Mouse (Mus musculus) retina, postnatal 1 day (tissue): ENCODE results near the gene Lsm10.
A peak's percentile ranks its signal among the peaks of the same experiment; 100 is the strongest.
"Not testable (repeated sequence)": the region's sequence is repeated elsewhere in the genome, so short reads cannot be mapped to it uniquely, and the experiment has no call there.

ENCODE experiments used
- DNase-seq: peaks from one replicate; pipeline ENCODE4 v3.0.0-alpha.2; 2012

Lsm10 gene

DNA sequence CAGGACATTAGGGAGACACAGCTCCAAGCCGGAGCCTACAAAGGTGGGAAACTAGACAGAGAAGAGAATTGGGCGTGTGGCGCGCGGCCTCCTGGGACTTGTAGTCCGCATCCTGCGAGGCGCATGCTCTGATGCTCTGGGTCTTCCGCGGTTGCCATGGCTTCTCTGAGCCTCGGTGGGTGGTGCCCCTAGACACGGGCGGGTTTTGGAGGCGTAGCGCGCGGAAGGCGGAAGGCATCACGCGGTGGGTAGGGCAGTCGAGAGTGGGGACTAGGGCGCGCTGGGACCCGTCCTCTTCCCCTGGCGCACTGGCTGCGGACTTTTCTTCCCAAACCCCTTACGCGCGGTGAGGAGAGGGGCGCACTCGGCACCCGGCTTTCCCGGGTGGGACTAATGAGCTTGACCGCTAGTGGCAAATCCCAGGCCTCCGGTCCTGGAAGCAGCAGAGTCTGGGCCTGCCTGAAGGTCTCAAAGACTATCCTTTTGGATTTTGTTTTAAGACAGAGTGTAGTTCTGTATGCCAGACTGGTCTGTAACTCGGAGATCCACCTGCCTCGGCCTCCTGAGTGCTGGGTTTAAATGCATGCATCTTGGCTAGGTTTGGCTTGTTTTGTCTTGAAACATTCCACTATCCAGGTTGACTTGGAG lies at the start of gene Lsm10:
TSS of gene Lsm10 (plus strand) at position 160 of the 648 bp plus-strand sequence.
- DNase-seq, result peak; percentile 97

DNA sequence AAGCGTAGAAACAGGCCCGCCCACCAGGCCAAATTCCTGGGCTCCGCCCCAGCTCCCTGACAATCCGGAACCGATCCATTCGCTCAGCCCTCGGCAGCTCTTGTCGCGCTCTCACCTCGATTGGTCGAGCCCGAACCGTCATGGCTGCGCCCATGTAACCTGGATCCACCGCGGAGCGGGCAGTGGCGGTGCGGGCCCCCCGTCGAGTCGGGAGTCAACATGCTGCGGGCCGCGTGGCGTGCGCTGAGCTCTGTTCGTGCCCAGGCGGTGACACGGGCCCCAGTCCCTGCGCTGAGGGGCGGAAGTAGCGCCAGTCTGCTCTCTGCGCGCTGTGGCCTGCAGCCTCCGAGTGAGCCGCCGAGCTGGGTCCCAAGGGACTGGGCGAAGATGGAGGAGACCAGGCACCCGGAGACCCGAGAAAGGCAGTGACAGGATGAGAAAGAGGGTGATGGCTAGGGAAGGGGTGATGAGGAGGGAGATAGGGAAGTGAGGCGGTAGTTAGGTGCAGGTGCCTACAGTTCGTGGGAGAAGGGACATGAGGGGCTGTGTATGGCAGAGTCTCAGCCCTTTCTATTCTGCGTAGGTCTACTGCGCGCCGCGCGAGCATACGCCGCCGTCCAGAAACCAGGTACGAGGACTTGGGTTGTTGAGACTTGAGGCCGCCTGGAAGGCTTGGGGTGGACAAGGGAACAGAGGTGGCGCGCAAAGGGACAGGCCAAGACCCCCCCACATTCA lies 49.4 kb upstream of the Lsm10 start, which contains the start of gene Mrps15:
TSS of gene Mrps15 (plus strand) at position 75 of the 735 bp plus-strand sequence.
- DNase-seq, result peak; percentile 92

DNA sequence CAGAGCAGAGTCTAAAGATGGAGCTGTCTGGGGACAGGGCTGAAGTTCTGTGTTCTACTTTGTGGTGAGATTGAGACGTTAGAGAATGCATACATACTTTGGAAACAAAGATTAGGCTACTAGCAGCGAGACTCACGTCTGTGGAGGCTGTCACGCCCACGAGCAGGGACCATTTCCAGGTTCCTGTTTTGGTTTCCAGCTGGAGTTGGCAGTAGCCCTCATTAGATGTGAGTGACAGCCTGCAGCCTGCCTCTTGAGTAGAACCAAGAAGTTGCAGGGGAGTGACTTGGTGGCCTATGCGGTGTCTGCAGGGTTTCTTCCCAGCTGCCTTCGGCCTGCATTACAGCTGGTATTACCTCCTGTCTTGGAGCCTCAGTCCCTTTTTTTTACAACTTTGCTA lies 44.8 kb upstream of the Lsm10 start:
- no peak for DNase-seq

DNA sequence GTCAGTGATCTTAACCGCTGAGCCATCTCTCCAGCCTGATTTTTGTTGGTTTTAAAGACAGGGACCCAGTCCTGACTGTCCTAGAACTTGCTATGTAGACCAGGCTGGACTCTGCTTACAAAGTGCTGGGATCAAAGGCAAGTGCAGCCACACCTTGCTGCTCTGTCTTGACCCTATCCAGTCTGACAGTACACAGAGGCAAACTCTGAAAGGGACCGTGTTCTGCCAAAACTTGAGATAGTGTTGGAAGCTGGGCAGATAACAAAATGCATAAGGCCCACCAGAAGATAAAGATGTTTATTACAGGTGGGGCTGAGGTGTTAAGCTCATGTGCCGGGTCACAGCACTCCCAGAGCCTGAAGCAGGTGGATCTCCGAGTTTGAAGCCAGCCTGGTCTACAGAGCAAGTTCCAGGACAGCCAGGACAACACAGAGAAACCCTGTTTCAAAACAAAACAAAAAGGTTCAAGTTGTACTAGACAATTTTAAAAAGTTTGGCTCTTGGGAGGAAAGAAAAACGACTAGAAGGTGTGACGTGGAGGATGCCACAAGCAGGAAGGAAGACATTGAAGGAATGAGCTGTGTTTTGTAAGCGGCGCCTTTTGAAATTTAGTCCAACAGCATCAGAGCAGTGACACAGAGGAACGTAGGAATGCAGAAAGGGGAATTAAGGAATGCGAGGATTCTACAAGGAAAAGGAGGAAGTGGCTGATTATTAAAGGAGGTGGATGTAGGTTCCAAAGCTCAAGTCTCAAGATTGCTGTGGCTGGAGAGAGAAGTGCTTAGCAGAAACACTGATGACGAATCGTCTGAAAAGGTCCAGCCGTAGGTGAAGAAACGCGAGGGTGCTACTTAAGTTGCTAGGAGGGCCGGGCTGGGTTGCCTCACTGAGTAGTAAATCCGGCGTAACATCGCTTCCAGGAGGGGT lies 39.0 kb upstream of the Lsm10 start:
- DNase-seq, result no peak

DNA sequence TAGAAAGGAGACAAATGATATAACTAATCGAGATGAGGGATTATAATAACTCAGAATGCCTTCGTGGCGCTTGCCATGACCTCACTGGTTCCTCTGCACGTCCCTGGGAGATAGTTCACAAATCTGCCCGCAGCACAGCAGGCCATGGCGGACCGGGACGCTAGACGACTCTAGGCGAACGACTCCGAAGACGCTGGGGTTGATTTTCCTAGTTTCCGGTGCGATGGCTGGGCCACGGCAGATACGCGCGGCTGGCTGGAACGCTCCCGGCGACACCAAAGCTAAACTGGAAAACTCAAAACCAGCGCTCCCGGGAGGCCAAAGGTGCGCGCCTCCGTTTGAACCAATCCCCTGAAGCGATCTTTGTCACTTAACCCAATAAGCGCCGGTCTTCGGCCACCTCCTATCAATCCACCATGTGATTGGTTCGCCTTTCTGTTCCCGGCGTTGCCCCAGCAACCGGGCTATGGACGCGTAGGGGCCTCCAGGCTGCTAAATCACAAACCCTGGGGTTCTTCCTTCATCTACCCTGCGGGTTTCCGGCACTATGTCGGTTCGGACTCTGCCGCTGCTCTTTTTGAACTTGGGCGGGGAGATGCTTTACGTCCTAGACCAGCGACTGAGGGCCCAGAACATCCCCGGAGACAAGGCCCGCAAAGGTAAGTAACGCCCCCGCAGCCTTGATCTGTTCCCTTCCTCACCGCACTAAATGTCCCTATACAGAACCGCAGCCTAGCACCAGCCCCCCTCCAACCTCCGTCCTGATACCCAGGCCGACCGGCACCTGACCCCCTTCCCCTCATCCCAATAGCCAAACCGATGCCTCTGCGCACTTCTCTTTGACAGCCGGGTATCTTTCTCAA lies 38.1 kb upstream of the Lsm10 start, which contains the start of gene Oscp1:
TSS of gene Oscp1 (plus strand) at position 432 of the 863 bp plus-strand sequence.
- peak; percentile 97 for DNase-seq

DNA sequence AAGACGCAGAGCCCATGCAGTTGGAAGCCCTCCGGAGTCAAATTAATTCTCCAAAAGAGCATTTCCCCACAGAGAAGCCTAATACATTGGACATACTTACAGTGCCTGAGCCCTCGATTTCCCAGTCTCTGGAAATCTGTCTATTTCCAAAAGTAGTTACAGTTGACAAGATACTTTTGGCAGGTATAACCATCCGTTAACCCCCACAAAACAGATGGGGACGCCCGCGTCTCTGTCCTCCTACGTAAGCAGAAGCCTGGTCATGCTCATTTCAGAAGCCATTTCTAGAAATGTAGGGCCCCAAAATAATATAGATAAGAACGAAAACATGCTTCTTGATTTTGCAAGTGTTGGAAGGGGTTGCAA lies 37.4 kb upstream of the Lsm10 start:
- no peak for DNase-seq

DNA sequence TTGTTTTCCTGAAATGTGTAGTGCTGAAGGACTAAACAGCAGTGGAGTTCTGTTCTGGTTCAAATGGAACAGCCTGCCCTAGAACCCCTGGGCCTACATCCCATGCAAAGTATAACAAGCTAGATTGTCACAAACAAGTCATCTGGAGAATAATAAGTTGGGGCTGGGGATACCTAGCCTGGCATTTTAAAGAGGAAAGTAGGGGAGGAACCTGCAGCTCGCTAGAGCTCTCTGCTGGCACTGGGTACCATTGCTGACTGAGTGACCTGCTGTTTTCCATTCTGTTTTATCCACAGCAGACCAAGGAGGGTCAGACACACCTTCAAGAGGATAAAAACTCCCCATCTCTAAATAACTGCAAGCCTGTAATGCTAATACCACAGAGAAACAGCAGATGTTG lies 33.6 kb upstream of the Lsm10 start:
- DNase-seq, result no peak

DNA sequence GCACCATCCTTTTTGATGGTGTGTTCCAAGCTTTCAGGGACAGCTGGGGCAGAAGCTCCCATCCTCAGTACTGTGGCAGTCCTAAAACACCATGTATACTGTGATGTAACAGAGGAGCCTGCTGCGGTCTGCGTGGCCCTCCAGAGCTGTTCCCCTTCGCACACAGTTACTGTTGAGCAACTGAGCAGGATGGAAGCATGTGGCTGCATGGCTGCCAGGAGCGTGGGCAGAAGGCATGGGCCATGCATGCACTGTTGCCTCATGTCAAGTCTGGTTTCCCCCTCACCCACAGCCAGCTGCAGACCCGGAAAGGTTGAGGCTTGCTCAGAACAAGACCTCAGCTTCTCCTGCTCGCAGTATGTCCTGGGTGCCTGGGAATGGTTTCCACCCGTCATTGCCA lies 31.2 kb upstream of the Lsm10 start:
- DNase-seq, result no peak

DNA sequence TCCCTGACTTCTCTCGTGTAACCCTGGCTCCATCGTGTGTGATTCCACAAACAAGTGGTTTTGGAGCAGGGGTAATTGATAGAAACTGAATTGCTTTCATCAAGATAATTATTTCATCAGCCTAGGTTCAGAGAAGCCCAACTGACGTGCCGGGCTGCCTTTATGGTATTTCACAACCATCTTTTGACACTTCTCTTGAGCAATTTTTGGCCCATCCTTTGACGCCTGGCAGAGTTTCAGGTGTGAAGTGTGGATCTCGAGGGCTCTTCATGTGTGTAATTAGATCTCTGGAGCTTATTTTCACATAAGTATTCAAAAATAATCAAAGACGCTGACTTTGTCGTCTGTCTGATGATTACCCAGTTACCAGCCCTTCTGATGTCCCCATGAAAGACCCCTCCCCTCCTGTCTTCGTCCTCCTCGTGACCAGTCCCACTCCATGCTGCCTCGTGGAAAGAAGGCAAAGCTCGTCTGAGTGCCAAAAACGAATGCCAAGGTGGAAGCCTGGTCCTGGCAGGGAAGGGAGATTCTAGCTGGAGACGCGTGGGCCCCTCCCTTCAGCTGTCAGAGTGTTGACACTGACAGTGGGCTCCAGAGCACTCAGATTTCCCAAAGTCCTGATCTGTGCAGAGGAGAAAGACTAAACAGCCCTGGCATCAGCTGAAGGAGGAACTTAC lies 28.9 kb upstream of the Lsm10 start:
- DNase-seq, result no peak

DNA sequence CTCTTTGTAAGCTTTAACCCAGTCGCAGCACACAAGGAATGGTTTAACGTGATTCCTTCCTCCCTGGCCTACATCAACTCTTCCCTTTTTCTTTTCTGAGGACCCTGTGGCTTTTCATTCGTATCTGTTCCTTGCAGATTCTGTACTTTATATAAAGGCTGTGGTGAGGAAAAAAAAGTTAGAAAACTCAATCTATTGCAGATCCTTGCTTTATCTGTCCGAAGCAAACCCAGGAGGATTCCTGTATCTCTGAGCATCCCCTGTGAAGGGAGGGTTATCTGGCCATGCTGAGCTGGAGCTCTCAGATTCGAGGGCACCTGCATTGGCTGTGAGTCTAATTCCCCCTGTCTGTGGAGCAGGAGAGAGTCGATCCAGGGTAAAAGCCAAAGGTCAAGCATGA lies 27.6 kb upstream of the Lsm10 start:
- no peak for DNase-seq

DNA sequence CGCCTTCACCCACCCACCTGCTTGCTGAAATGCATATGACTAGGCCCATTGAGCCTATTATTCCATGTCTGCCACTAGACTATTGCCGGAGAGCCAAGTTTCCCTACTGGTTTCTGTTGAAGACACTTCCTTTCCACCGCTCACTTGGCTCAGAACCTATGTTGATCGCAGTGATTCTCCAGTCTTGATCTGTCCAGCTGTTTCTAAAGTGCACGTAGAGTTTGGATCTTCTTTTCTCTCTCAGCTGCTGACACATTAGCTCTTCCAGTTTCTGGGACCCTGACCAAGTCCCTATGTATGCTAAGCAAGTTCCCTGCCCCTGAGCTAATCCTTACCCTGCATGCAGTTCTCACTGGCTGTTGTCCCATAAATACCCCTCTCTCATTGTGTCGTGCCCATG lies 18.6 kb upstream of the Lsm10 start:
- DNase-seq, result no peak

DNA sequence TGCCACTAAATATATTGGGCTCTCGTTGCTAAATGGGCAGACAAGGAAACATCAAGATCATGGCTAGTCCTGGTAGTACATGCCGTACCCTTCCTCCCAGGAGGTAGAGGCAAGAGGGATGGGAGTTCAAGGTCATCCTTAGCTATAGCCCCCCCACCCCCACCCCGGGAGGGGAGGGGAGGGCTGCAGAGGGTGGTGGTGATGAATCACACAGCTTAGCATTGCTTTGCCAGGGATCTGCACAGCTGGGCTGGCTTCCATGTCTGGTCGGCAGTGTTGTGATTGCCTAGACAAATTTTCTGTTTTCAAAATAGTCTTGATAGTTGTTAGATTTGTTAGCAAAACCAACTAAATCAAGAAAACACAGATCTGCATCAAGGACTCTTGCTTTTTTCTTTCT lies 17.2 kb upstream of the Lsm10 start:
- no peak for DNase-seq

DNA sequence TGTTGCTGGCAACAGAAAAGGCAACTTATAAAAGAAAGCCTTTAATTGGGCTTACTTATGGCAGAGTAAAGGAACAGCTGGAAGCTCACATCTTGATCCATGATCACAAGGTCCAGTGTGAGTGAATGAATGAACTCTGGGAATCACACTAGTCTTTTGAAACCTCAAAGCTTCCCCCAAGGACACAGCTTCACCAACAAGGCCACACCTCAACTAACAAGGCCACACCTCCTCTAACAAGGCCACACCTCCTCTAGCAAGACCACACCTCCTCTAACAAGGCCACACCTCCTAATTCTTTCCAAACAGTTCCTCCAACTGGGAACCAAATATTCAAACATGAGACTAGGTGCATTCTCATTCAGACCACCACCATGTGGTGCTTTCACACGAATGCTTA lies 14.8 kb upstream of the Lsm10 start:
- DNase-seq, result no peak

DNA sequence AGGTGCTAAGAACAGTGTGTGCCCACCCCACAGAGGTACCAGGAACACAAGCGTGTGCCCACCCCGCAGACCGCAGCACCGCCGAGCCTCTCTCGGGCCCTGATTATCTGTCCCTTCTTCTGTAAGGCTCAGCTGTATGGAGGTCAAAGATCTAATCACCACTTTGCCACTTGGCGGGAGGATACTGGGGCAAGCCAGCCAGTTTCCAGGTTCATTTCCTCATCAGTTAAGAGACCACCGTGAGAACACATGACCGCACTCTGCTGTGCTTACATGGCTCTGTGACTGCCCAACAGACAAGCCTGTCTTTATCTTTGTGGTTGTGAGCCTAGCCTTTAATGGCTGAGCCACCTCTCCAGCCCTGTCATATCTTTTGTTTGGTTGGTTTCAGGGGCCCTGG lies 13.4 kb upstream of the Lsm10 start:
- DNase-seq, result no peak

DNA sequence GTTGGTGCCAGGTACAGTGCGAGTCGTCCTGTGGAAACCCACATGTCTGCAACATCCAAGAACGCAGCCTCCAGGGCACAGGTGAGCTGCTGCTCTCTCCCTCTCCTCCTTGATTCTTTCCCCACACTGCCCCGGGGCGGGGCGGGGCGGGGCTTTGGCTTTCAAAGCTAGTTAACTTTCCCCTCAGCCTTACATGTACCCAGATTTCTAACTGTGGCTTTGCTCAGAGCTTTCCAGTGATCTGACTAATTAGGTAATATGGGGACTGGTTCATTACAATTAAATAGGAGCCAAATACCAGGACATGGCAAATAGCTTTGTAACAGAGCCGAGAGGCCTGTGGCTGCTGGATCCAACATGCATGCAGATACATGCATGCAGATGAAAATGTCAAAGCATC lies 12.0 kb upstream of the Lsm10 start:
- no peak for DNase-seq

DNA sequence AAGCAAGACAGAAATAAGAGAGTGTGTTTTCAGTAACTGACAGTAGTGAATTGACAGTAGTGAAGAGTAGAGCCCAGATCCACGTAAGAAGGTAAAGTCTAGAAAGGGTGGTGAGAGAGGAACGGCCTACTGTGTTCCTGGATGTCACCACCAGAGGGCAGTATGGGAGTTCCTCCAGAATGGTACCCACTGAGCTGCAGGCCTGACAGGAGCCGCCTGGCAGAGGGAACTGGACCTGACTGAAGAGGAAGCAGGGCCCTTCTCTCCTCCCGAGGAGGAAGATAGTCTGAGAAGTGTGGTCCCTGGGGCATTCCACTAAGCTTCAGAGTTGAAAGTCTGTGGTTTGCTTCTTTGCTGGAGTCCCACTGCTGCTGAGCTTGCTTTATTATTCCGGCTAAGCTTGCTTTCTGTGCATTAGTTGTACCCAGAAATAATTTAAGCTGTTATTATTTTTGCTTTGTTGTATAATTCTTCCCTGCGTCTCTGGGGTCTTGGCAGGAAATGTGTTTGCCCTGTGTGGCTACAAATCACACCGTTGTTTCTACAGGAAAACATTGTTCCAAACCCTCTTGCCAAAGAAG lies 10.3 kb upstream of the Lsm10 start:
- DNase-seq, result peak; percentile 88

DNA sequence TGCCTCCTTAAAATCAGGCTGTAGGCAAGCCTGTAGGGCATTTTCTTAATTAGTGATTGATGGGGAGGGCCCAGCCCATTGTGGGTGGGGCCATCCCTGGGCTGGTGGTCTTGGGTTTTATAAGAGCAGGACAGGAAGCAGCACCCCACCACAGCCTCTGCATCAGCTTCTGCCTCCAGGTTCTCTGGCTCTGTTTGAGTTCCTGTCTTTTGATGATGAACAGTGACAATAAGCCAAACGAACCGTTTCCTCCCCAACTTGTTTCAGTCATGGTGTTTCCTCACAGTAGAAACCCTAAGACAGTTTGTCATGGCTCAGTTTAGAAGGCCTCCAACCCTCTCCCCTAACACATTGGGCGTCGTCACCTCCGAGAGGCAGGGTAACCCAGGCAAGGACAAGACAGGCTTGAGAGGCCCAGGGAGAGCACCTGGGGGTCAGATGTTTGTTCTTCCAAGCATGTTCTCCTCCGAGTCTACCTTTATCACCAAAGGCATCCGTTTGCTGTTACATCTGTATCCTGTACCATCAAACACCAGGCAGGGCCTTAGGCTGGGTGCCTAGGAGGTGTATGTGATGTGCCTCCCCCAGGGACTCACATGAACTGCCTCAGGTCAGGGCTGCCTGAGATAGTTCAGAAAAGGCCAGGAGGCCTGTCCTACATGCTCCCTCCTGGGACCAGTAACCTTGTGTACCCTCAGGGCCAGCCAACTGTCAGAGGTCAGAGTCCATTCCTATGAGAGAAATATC lies 6.1 kb upstream of the Lsm10 start:
- DNase-seq, result no peak

DNA sequence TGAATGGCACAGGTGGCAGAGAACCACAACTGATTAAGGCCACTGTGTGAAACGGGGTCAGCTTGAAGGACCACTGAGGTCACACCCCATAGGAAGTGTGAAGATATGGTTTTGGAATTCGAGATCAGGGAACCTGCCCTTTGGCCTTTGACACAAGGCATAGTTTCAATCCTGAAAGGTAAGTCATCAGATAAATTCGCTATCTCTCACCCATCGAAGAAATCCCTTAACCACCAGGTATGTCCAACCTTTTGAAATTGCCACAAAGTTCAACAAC lies 5.6 kb upstream of the Lsm10 start:
- DNase-seq, result no peak

DNA sequence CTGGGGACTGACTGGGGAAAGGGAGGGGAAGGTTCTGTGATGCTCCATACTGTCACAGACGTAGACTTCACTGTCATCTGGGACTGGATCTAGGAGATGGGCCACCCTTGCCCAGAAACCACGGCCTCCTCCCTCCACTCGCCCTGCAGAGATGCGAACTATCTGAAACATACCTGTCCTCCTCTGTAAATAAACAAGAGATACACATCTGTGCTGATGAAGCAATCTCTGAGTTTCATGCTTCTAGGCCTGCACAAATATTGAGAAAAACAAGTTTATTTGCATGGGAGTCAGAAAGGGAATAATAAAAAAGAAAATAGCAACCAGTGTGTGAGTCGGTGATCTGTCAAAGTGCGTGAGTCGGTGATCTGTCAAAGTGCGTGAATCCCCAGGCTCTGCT lies 4.5 kb upstream of the Lsm10 start:
- DNase-seq, result no peak

DNA sequence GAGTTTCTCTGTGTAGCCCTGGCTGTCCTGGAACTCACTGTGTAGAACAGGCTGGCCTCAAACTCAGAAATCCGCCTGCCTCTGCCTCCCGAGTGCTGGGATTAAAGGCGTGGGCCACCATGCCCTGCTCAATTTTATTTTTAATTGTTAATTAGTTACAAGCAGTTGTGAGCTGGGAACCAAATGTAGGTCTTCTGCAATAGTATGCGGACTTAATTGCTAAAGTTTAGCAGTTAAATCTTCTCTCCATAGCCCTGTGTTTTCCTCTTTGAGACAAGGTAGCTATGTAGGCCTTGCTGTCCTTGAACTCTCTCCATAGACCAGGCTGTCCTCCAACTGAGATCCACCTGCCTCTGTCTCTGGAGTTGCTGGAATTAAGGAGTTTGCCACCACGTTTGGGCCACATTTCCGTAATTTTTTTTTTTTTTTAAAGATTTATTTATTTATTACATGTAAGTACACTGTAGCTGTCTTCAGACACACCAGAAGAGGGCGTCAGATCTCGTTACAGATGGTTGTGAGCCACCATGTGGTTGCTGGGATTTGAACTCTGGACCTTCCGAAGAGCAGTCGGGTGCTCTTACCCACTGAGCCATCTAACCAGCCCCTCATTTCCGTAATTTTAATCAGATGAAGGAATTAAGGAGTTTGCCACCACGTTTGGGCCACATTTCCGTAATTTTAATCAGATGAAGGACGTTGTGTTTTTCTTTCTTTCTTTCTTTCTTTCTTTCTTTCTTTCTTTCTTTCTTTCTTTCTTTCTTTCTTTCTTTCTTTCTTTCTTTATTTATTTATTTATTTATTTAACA lies 597 bp upstream of the Lsm10 start:
- DNase-seq, result not testable (repeated sequence)
